Mouse (Mus musculus) heart, postnatal 36 days (tissue): ENCODE data around the gene Ilf3. TPM values are rescaled to one million over a fixed set of nuclear protein-coding genes. Genes with fewer than 3 reads are reported as not detected.
A peak's percentile ranks its signal among the peaks of the same experiment; 100 is the strongest.

Experiments
- DNase-seq, 2 experiments: peaks; one replicate each; pipeline ENCODE4 v3.0.0; 2021 to 2022
- intact Hi-C: fragments of 180-260 bp; cut with DNase I; formaldehyde crosslinking; loops from one replicate; pipeline ENCODE4 v1.15.1; 2025
- total RNA-seq, 2 experiments: library from RNA; stranded (reverse); gene quantifications; 2 replicates each; pipeline ENCODE4 v1.2.3; 2021

Ilf3 gene
- total RNA-seq, 2 experiments from 2014 or later: 28.9 to 29.0 TPM

DNA sequence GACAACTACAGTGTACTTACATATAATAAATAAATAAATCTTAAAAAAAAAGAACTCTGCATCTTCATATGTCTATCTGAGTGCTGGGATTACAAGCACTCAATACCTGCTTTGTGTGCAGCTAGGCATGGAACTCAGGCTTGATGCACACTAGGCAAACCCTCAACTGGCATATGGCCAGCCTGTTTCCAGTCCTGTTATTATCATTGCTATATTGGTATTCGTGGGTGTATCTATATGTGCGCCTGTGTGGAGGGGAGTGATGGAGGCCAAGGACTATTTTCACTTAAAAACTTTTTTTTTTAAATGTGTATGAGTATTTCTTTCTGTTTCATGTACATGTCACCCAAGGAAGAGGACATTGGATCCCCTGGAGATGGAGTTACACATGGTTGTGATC is 66.7 kb downstream of the Ilf3 start:
- intact Hi-C loops: no loop called here
- no peak for DNase-seq

GRCm38 (mm10) chr9:21435777-21436635 is 68.3 kb downstream of the Ilf3 start:
- intact Hi-C loops: no loop called here

GRCm38 (mm10) chr9:21437577-21437976 is 69.9 kb downstream of the Ilf3 start:
- DNase-seq: no peak
- intact Hi-C loops: no loop called here

More at GRCm38 (mm10) chr9:21435777-21436635, 68.3 kb downstream of the Ilf3 start:
- peak in 1 of 2 experiments; percentile 47 for DNase-seq

GRCm38 (mm10) chr9:21438219-21438618 is 70.5 kb downstream of the Ilf3 start:
- DNase-seq: peak; percentile 48 to 53
- intact Hi-C loops: no loop called here

GRCm38 (mm10) chr9:21439456-21439855 is 71.8 kb downstream of the Ilf3 start:
- no peak for DNase-seq
- intact Hi-C loops: no loop called here

- intact Hi-C loops: no loop called here
- no peak for DNase-seq
Observed at GRCm38 (mm10) chr9:21439914-21440313, 72.2 kb downstream of the Ilf3 start.

DNA sequence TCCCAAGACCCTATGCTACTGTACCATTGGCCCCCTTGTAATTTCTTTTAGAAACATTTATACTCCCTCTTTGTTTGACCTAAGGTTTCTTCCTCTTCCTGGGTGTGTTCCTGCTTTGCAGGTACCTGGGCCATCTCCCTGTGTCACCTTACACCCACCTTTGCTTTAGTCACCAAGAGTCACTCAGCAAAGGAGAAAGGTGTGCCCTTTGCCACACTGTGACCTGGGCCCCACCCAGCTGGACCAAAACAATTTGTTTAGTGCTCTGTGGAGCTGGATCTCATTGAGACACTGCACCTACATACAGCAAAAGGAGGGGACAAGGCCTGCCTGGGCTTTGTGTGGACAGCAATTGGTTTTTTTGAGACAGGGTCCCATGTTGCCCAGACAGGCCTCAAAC is 72.7 kb downstream of the Ilf3 start:
- DNase-seq: no peak
- intact Hi-C loops: no loop called here

DNA sequence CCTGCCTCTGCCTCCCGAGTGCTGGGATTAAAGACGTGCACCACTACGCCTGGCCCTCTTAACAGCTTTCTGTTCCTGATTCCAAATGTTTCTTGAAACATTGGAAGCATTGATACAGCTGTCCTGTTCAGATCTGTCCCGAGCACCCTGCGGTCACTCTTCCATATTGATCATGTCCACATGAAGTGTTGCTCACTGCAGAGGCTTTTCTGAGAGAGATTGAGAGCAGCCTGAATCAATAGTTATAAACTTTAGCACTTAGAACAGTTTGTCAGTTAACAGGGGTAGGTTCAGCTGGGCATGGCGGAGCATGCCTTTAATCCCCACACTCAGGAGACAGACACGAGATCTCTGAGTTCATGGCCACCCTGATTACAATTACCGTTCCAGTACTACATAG is 76.2 kb downstream of the Ilf3 start:
- intact Hi-C loops: no loop called here
- no peak for DNase-seq

GRCm38 (mm10) chr9:21444574-21444973 is 76.9 kb downstream of the Ilf3 start:
- no peak for DNase-seq

GRCm38 (mm10) chr9:21445081-21445744 is 77.5 kb downstream of the Ilf3 start:
- intact Hi-C loops: no loop called here
- DNase-seq: no peak

More at GRCm38 (mm10) chr9:21444574-21444973, 76.9 kb downstream of the Ilf3 start:
- intact Hi-C loops: no loop called here

DNA sequence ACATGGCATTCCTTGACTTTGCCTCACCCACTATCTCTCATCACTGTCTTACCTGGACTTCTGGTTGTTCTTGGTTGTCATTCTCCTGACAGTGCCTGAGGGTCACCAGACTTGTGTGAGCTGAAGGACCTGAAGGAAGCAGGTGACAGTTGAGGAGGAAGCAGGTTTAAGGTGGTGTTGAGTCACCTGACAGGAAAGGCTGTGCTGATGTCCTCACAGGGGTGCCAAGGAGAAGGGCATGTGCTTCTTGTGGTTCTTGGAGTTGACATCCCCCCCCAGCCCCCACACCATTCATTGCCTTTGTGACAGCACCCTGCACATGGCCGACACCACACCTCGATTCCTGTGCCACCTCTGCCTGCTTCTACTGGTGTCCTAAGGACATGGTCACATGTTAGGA is 80.1 kb downstream of the Ilf3 start:
- no peak for DNase-seq
- intact Hi-C loops: no loop called here

GRCm38 (mm10) chr9:21449710-21450109 is 82.0 kb downstream of the Ilf3 start:
- intact Hi-C loops: no loop called here

GRCm38 (mm10) chr9:21450270-21450669 is 82.6 kb downstream of the Ilf3 start:
- intact Hi-C loops: no loop called here
- no peak for DNase-seq

More at GRCm38 (mm10) chr9:21449710-21450109, 82.0 kb downstream of the Ilf3 start:
- DNase-seq: no peak

GRCm38 (mm10) chr9:21451391-21451790 is 83.7 kb downstream of the Ilf3 start:
- DNase-seq: no peak
- intact Hi-C loops: no loop called here

GRCm38 (mm10) chr9:21451870-21452269 is 84.2 kb downstream of the Ilf3 start:
- no peak for DNase-seq
- intact Hi-C loops: no loop called here

GRCm38 (mm10) chr9:21453003-21453402 is 85.3 kb downstream of the Ilf3 start:
- no peak for DNase-seq
- intact Hi-C loops: no loop called here

DNA sequence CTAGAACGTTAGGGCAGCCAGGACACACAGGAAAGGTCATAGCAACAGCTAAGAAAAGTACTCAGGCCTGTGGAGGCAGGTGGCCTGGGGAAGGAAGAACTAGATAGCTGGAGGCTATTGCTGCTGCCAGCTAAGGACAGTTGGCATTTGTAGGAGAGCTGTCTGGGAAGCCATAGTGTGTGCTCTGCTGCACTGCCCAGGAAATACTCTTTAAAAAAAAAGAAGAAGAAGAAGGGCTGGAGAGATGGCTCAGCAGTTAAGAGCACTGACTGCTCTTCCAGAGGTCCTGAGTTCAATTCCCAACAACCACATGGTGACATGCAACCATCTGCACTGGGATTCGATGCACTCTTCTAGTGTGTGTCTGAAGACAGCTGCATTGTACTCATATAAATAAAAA is 85.8 kb downstream of the Ilf3 start:
- DNase-seq: no peak
- intact Hi-C loops: no loop called here

GRCm38 (mm10) chr9:21454556-21454955 is 86.9 kb downstream of the Ilf3 start:
- no peak for DNase-seq
- intact Hi-C loops: no loop called here
